Mouse (Mus musculus) embryo, embryonic 10 days (tissue): ENCODE results near the gene Fip1l1.

ENCODE experiments used
- DNase-seq: peaks from one replicate; pipeline ENCODE4 v3.0.0-alpha.2; 2015; ENCODE audit warnings: low spot score

The Fip1l1 gene

GRCm38 (mm10) chr5:74535240-74536021, at the start of gene Fip1l1:
TSS of gene Fip1l1 (plus strand) at chr5:74535449.
- peak; percentile 98 for DNase-seq

DNA sequence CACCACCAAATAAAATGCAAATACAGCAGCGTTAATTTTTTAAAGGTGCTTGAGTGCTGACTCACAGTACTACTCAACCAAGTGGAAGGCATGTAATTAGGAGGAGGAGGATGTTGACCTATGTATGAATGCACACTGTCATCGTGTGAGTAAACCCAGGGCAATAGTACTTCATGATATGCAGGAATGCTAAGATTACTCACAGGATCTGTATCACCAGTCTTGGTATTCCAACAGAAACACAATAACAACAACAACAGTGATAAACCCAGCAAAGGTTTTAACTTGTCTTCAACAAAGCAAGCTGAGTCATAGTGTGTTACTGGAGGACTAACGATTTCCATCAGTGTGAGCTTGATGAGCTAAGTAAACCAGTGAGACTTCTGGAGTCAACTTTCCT, 42.5 kb upstream of the Fip1l1 start:
- DNase-seq: no peak

DNA sequence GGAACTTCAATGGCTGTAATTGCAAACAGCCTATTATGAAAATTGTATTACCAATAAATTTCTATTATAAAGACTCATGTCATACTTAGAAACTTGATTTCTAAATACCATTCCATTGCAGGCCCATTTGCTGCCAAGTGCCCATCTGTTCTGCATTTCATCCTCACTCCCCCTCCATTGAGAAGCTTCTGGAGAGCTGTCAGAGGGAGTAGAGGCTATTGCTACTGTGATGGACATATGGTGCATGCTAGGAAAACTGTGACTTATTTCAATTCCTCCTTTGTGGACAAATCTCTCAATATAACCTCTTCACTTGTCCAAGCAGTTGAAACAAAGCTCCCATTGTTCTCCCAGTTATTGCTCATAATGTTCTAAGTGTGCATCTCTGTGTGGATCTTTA, 23.6 kb upstream of the Fip1l1 start:
- DNase-seq: no peak

DNA sequence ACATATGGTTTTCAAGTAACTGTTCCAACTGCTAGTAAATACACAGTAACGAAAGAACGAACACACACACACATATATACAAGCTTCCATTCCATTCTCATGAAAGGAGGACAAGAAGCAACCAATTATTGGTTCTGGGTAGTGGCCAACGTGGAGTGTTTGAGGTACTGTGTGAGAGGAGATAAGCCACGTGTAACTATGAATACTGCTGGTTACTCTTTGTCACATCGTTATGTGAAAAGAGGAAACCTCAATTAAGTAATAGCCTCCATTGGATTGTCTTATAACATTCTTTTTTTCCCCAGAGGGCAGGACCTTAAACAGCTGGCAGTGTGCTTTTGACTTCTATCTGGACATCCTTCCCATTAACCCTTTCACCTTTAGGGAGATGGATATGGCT, 8.2 kb upstream of the Fip1l1 start:
- DNase-seq: no peak

- DNase-seq: no peak
Observed at GRCm38 (mm10) chr5:74530785-74531184, 4.5 kb upstream of the Fip1l1 start.

DNA sequence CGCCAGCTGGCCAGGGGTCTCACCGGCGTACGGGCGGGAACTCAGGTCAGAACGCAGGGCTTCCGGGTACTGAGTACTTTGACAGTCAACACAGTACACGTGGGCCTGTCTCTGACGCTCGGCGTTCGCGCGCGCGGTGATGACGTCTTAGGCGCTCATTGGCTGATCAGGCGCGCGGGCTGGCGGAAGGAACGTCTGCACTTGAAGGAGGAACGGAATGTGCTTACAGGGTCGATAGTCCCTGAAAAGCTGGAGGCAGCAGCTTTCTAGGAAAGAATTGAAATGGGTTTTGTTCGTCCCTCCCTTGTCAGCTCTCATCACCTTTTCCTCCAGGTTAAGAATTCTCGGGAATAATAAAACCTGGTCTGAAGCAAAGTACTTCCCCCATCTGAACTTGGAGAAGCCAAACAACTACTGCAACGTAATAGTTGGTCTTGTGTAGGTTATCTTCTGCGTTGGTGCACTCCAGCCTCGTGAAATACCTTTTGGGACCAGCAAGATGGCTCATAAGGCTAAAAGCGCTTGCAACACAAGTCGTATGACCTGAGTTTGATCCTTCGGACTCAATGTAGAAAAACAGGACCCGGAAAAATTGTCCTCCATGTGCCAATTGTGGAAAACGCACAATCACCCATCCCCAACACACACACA, 3.5 kb upstream of the Fip1l1 start, which contains the start of gene Scfd2:
Scfd2 (minus strand) TSS at position 130 of the 651 bp plus-strand sequence.
- peak; percentile 100 for DNase-seq

DNA sequence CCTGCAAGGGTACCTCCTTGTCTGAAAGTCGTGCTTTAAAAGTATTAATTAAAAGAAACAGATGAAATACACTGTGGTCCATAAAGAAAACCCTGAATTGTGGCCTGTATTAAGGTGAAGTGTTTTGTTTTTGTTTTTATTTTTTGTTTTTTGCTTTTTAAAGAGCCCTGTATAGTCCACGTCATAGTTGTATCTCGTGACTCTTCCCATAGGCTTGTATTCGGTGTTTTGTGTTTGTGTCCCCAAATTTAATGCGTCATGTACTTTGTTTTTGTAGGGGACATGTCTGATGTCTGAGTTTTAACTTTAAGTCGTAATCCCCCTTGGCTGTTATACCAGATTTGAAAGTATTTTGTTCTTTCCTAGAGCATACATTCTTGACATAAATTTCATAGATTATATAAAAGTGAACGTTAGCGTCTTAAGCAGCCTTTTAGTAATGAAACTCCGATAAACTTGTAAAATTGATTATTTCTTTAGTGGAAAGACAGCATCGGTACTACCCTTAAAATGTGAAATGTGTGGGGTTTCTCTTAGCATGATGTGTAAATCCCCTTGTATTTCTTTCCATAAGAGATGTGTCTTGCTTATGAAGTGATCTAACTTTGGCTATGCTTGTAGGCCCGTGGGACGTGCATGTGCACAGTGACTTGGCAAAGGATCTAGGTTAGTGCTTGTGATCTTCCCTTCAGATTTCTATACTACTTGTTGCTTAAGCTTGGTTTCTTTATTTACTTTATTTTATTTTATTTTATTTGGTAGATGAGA, 1.1 kb downstream of the Fip1l1 start:
- no peak for DNase-seq

DNA sequence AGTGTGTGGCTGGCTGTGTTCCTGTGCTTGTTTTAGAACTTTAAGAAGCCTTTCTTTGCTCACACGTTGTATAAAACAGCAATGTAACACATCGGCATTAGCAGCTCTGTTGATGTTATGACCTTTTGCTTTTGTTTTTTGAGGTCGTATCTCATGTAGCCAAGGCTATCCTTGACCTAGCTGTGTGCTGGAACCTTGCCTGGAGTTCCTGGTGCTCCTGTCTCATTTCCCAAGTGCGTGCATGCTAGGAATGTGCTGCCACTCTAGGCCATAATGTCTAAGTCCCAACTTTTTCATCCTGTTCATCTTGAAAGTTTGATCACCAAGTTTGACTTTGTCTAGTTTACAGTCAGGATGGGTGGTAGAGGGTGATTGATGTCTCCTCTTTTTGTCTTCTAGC, 10.4 kb downstream of the Fip1l1 start:
- no peak for DNase-seq

DNA sequence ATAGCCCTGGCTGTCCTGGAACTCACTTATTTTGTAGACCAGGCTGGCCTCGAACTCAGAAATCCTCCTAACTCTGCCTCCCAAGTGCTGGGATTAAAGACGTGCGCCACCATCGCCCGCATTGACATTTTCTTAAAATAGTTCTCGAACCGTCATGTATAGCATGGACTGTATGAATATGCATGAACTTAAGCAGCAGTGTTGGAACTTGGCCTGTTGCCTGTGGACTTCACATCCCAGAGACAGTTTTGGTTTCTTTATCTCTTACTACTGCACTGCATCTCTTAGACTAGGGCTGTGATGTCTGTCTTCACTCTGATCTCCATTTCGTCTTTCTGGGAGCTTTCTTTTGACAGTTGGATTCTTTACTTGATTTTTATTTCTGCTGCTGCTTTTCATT, 14.3 kb downstream of the Fip1l1 start:
- no peak for DNase-seq

GRCm38 (mm10) chr5:74561151-74561550, 25.9 kb downstream of the Fip1l1 start:
- no peak for DNase-seq

DNA sequence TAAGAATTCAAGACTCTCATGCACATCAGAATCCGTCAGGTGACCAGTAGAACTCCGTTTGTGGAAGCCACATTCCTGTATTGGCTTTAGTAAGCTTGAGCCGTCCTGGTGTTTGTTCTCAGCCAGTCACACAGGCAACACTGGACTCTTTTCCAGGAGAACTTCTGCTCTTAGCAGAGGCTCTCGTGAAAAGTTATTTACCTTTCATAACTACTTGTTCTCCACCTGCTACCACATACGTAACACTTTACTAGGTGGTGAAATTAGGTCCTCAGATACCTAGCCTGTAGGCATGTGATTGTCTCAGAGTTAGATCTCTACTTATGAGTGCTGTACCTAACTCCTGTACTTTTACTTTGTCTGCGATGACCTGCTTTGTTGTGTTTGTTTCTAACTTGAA, 36.5 kb downstream of the Fip1l1 start:
- DNase-seq: no peak

- DNase-seq: no peak
Observed at GRCm38 (mm10) chr5:74589133-74589532, 53.9 kb downstream of the Fip1l1 start.

- no peak for DNase-seq
Observed at GRCm38 (mm10) chr5:74591413-74591812, 56.2 kb downstream of the Fip1l1 start.

DNA sequence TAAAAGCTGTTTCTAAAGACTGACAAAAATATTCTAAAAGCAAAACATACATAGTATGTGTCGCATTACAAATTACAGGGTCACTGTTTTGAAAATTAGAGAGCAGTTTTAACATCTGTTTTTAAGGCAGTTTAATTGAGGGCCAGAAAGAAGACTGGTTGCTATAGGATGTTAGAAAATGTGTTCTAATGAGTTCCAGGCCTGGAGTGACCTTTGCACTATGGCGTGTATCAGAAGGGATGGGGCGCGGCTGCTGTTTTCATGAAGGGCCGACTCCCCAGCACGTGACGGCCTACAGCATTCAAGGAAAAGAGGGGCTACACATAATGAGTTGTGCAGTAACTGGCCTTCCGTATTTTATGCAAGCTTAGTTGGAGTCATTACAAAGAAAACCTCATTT, 57.9 kb downstream of the Fip1l1 start:
- peak; percentile 71 for DNase-seq

- DNase-seq: no peak
Observed at GRCm38 (mm10) chr5:74600010-74600409, 64.8 kb downstream of the Fip1l1 start.

DNA sequence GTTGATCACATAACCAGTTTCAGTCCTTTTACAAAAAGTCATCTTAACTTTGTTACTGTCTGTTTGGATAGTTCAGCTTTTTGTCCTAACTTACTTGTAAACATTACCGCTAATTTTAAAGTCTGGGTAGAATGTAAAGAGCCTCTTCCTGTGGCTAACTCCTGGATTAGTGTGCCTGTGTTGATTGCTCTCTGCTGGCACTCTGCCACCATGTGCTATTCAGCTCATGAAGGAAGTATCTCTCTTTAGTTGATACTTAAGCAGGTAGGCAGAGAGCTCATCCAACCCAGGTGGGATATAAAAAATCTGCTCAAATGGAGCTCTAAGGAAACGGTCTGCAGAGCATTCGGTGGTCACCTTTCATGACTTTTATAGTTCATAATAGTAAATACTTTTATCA, 65.9 kb downstream of the Fip1l1 start:
- no peak for DNase-seq

- no peak for DNase-seq
Observed at GRCm38 (mm10) chr5:74601965-74602364, 66.7 kb downstream of the Fip1l1 start.

- no peak for DNase-seq
Observed at GRCm38 (mm10) chr5:74602371-74602770, 67.1 kb downstream of the Fip1l1 start.

DNA sequence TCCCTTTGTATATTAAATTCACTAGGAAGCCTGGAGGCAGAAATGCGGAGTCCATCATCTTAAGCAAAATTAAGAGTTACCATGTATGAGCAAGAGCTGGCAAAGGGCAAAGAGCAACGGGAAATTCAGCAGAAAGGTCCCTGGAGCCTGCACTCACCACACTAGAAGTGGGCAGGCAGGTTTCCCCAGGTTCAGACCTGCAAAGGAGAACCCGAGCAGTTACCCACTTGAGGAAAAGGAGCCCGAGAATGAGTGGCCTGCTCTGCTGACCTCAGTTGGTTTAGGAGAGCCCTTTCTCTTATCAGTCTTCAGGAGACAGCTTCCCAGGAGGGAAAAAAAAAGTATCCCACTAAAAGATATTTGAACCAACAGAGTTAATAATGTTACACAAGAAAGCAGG, 68.1 kb downstream of the Fip1l1 start:
- no peak for DNase-seq

DNA sequence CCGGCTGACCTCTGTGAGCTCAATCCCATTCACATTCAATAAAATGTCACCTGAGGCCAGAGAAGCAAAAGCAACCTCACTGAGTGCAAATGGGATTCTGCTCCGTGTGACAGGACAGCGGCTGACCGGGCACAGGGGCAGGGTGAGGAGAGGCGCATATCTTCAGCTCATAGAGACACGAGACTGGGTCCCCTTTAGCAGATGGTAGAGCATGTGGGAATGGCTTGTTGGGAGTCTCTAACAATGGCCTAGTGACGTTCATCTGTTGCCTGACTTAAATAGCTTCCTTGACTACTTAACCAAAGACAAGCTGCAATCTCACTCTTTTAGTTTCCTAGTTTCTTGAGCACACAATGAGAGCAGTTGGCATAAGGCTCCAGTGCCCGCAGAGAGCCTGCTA, 71.0 kb downstream of the Fip1l1 start:
- no peak for DNase-seq

DNA sequence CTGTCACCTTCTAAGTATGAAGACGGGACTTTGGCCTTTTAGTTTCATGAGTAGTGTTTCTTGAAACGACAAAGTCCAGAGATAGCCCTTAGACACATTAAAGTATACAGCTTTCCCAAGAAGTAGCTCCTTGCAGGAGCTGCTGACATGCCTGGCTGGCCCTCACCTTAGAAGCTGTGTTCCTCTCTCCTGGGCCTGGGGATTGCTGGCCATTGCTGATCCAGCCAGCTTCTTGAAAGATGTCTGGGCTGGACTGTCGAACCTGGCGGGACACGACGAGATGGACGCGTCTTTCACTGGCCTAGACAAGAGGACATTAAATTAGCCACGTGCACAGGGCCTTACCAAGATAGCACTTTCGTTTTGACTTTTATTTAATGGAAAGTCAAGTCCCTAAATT, 75.3 kb downstream of the Fip1l1 start:
- no peak for DNase-seq

DNA sequence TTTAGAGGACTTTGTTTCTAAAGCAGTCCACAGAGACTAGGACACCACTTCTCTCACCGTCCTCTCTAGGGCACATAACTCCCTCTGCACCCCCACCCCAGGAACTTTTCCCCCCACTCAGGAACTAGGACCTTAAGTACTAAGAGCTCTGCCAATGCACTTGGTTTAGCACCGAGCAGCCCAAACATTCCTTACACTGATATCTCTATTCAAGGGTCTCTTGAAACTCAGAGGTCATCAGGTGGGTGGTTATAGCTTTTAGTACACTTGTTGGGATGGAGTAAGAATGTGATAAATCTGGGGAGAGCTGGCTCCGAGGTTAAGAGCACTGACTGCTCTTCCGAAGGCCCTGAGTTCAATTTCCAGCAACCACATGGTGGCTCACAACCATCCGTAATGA, 77.5 kb downstream of the Fip1l1 start:
- DNase-seq: no peak
